Mouse (Mus musculus) embryonic facial prominence, embryonic 10.5 days (tissue): ENCODE measurements around the gene Ccdc150. TPM values are rescaled to one million over a fixed set of nuclear protein-coding genes. Genes with fewer than 3 reads are reported as not detected.
A peak's percentile ranks its signal among the peaks of the same experiment; 100 is the strongest.

Experiments
- DNase-seq: peaks from one replicate; pipeline ENCODE4 v3.0.0-alpha.2; 2017; ENCODE audit warnings: low spot score
- H3K27ac ChIP-seq: fragments of 300-500 bp; sonication (generic); replicated peaks from 2 replicates; pipeline ENCODE4 v1.5.1; 2016; ENCODE audit warnings: mild to moderate bottlenecking
- H3K27me3 ChIP-seq: fragments of 300-500 bp; sonication (generic); replicated peaks from 2 replicates; pipeline ENCODE4 v1.6.1; 2016; ENCODE audit warnings: low read depth, mild to moderate bottlenecking; ENCODE audit not compliant: poor library complexity, severe bottlenecking
- H3K36me3 ChIP-seq: fragments of 300-500 bp; sonication (generic); replicated peaks from 2 replicates; pipeline ENCODE4 v1.6.1; 2016; ENCODE audit warnings: mild to moderate bottlenecking, moderate library complexity
- H3K4me1 ChIP-seq: fragments of 300-500 bp; sonication (generic); 2 replicates; pipeline ENCODE4 v1.6.1; 2016
- H3K4me3 ChIP-seq: fragments of 300-500 bp; sonication (generic); 2 replicates; pipeline ENCODE4 v1.5.1; 2016; ENCODE audit warnings: mild to moderate bottlenecking, moderate library complexity
- H3K9me3 ChIP-seq: fragments of 300-500 bp; sonication (generic); 2 replicates; pipeline ENCODE4 v1.6.1; 2016; ENCODE audit warnings: mild to moderate bottlenecking
- WGBS: fragments of 180-500 bp; shearing (Covaris S2); methylation state at CpG from one replicate; pipeline ENCODE4 v1.1.7; 2016; 5-methylcytosine and 5-hydroxymethylcytosine counted together
- polyA plus RNA-seq: library from polyadenylated mRNA; unstranded; fragments of >200 nt; fragmentation: Nextera tagmentation; extraction: Ambion mirVana; gene quantifications from 2 replicates; pipeline ENCODE4 v1.2.1, GENCODE M21; 2016

The Ccdc150 gene
- polyA plus RNA-seq, result 0.72 and 1.3 TPM in 2 replicates

DNA sequence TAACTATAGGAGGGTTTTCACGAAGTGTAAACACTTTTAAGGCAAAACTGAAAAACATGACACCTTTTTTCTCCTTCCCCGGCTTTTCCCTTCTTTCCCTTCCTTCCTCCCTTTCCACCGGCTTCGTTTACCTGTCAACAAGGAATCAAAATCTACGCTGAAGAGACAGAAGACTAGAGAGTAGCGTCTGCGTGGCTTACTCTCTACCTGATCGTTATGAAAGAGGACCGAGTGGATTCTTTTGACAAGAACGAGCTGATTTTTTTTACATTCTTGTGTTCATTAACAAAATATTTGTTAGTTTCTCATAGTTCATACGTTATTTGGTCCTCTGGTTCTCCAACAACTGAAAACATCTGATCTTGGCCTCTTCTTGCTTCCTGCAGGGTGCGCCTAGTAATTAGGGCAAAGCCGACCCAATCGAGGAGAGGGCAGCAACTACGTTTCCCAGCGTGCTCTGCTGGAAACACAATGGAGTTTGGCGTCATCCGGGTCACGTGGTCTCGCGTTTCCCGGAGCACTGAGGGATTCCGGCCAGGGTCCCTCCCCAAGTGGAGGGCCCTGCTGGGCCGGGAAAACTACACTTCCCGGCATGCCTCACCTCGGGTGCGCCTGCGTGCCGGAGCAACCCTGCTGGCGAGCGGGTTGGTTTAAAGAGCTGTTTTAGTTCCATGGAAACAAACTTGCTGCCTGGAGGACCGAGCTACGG is at the start of gene Ccdc150:
Gene Ccdc150 (plus strand): TSS at position 526 of the 709 bp plus-strand sequence.
- H3K4me3 ChIP-seq, result peak within 1 kb of the TSS; percentile 72
- no peaks in the 10 kb centered on the region for H3K27me3 ChIP-seq
- H3K9me3 ChIP-seq, result no peaks in the 10 kb centered on the region
- peak; percentile 97 for DNase-seq
- peak within 1 kb of the TSS; percentile 87 for H3K27ac ChIP-seq
- H3K4me1 ChIP-seq, result peaks cover 9% of the 10 kb centered on the region
- no peaks in the 10 kb centered on the region for H3K36me3 ChIP-seq
- 18% methylated on average over 33 of the region's 33 CpGs for WGBS

DNA sequence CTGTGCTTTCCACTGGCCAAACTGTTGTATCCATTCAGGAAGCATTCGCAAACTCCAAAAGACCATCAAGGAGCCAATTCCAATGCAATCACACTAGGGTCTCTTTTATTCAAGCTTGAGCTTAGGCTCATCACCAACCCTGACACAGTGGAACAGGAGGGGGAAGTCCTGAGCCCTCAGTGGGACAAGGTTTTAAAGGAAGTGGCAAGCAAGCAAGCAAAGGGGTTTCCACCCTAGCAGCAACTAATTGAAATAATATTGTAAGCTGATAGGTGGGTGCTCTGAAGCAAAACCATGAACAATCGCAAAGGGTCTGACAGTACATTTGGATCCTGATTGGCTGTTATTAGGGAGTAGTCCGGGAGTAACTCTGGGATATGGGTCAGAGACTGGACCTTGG is 30.2 kb upstream of the Ccdc150 start:
- Histone ChIP-seq H3K9me3 (no peaks in the 10 kb centered on the region), H3K4me1 (no peaks in the 10 kb centered on the region), H3K27me3 (no peaks in the 10 kb centered on the region), H3K27ac (no peak overlapping the region), H3K36me3 (no peaks in the 10 kb centered on the region), H3K4me3 (no peak overlapping the region)
- WGBS, result 94% methylated on average over 3 of the region's 3 CpGs
- no peak for DNase-seq

DNA sequence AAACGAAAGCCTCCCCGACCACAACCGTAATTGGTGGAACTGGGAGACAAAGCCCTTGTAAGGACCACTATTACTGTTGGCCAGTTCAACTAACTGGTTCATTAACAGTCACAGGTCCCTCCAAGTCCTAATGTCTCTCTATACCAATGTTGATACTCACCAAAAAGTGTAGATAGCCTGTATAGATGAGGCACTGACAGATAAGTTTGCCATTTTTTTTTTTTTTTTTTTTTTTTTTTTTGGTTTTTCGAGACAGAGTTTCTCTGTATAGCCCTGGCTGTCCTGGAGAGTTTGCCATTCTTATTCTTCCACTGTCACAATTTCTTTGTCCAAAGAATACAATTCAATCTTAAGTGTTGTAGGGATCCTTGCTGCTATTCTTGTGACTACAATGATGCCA is 7.8 kb upstream of the Ccdc150 start:
- Histone ChIP-seq H3K27ac (no peak overlapping the region), H3K9me3 (no peaks in the 10 kb centered on the region), H3K4me1 (no peaks in the 10 kb centered on the region), H3K36me3 (no peaks in the 10 kb centered on the region), H3K27me3 (no peaks in the 10 kb centered on the region), H3K4me3 (no peak overlapping the region)
- no peak for DNase-seq
- WGBS, result 92% methylated on average over 4 of the region's 4 CpGs

DNA sequence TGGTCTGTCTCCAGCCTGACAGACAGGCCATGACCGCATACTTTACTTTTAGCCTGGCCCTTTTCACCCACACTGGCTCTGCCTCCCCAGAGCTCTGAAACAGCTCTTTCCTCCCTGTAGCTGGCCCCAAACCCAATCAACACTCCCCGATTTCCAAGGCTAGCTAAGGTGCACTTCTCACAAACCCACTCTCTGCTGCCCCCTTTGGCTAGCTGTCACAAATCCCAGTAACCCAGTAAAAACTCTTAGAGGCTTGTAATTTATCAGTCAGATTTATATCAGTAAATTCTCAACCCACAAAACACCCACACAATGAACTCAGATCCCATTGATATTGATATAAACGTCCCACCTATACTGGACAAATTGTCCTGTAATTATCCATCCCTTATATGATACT is 25.1 kb downstream of the Ccdc150 start:
- H3K9me3 ChIP-seq, result no peaks in the 10 kb centered on the region
- no peaks in the 10 kb centered on the region for H3K4me1 ChIP-seq
- H3K36me3 ChIP-seq, result no peaks in the 10 kb centered on the region
- DNase-seq, result no peak
- WGBS, result 56% methylated on average over 3 of the region's 3 CpGs
- H3K27ac ChIP-seq, result no peak overlapping the region
- no peaks in the 10 kb centered on the region for H3K27me3 ChIP-seq
- no peak overlapping the region for H3K4me3 ChIP-seq

DNA sequence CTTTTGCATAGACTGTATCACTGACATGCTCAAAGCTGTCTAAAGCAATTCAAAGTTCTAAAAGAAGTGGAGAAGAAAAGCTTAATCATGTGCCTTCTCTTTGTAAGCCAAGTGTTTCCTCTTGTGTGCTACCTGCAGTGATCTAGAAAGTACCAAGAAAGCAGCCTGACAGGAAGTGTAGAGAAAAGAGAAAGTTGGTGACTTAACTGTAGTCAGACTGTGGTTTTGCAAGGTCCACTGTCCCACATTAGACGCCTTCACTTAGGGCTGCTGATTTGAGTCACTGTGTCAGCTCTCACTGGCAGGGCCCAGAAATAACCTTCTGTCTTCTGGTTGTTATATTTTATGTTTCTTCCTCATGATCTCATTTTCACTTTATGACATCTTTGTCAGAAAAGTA is 29.1 kb downstream of the Ccdc150 start:
- DNase-seq, result no peak
- Histone ChIP-seq H3K36me3 (no peaks in the 10 kb centered on the region), H3K9me3 (no peaks in the 10 kb centered on the region), H3K27me3 (no peaks in the 10 kb centered on the region), H3K27ac (no peak overlapping the region), H3K4me1 (no peaks in the 10 kb centered on the region), H3K4me3 (no peak overlapping the region)
- WGBS, result 100% methylated on average over 1 of the region's 1 CpGs

DNA sequence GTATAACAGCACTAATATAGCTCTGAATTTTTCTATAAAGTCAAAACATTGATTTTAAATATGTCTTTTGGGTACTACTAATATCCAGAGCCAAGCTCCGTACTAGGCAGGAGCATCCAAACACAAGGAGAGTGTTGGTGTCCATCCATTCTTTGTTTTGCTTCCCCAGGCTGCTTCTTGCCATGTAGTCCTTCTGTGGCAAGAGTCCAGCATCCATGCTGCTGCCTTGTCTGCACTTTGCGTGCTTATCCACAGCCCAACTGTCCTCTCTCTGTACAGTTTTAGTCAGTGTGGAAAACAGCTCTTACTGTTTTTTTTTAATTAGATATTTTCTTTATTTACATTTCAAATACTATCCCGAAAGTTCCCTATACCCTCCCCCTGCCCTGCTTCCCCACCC is 30.2 kb downstream of the Ccdc150 start:
- H3K36me3 ChIP-seq, result no peaks in the 10 kb centered on the region
- DNase-seq, result no peak
- 93% methylated on average over 3 of the region's 3 CpGs for WGBS

DNA sequence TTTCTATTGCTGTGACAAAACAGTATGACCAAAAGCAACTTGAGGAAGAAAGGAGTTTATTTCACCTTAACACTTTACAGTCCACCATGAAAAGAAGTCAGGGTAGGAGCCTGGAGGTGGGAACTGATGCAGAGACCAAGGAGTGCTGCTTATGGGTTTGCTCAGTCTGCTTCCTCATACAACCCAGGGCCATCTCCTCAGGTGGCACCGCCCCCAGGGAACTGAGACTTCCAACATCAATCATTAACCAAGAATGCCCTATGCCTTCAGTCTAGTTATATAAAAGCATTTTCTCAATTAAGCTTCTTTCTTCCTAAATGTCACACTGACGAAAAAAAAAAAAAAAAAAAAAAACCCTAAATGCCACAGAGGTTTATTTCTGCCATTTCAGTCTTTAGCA is 55.9 kb downstream of the Ccdc150 start:
- no peaks in the 10 kb centered on the region for H3K36me3 ChIP-seq
- no peaks in the 10 kb centered on the region for H3K27me3 ChIP-seq
- WGBS, result 71% methylated on average over 2 of the region's 2 CpGs
- no peaks in the 10 kb centered on the region for H3K9me3 ChIP-seq
- H3K4me1 ChIP-seq, result no peaks in the 10 kb centered on the region
- DNase-seq, result no peak
- no peak overlapping the region for H3K27ac ChIP-seq
- no peak overlapping the region for H3K4me3 ChIP-seq

More for the DNA sequence above, 30.2 kb downstream of the Ccdc150 start:
- Histone ChIP-seq H3K27ac (no peak overlapping the region), H3K9me3 (no peaks in the 10 kb centered on the region), H3K4me1 (no peaks in the 10 kb centered on the region), H3K4me3 (no peak overlapping the region), H3K27me3 (no peaks in the 10 kb centered on the region)

DNA sequence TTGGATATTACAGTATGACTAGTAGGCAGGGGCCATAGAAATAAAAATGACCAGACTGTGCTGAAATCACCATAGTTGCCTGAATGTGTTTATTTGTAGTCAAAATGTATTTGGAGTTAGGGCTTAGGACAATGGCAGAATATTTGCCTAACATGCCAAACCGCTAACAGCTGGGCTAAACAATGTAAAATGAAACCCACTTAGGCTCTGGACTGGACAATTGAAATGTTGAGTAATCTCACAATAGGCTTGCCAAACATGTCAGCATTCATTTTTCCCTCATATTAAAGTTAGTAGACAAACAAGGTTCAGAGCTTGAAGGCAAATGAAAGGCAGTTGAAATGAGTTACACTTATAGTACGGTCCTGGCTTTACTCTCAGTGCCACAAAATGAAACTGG is 76.2 kb downstream of the Ccdc150 start:
- H3K4me1 ChIP-seq, result no peaks in the 10 kb centered on the region
- DNase-seq, result no peak
- H3K9me3 ChIP-seq, result peaks cover 10% of the 10 kb centered on the region; the same call in 1 of the 2 replicates
- no peaks in the 10 kb centered on the region for H3K36me3 ChIP-seq
- no peak overlapping the region for H3K4me3 ChIP-seq
- 91% methylated on average over 2 of the region's 2 CpGs for WGBS
- no peak overlapping the region for H3K27ac ChIP-seq
- H3K27me3 ChIP-seq, result no peaks in the 10 kb centered on the region

DNA sequence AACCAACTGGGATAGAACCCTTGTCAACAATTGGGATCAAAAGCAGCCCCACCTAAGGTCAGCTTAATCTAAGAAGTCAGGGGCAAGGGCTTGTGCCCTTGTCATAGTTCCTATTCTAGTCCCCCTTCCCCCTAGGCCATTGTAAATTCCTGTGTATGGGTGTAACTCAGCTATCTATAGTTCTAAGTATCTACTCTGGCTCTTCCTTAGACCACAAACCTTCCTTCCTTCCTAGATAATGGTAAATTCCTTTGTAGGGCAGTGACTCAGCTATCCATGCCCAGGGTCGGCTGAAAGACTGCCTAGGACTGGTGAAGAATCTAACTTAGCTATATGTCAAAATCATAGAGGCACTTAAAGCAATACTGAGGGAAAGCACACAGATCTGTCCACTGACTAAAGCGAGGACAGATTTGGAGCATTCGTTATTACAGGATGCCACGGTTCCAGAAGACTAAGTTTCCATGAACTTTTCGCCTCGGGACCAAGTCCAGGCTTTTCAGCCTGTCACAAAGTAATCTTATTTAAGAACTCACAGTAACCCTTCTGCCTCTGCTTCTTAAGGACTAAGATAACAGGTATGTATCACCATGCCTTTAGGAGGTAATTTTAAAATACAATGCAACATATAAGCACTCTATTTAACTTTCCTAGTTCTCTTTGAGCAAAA is 77.5 kb downstream of the Ccdc150 start:
- Histone ChIP-seq H3K9me3 (peaks cover 10% of the 10 kb centered on the region; the same call in 1 of the 2 replicates), H3K27ac (no peak overlapping the region), H3K4me3 (no peak overlapping the region), H3K36me3 (no peaks in the 10 kb centered on the region), H3K27me3 (no peaks in the 10 kb centered on the region), H3K4me1 (no peaks in the 10 kb centered on the region)
- whole genome bisulfite sequencing, result 91% methylated on average over 6 of the region's 6 CpGs
- no peak for DNase-seq

DNA sequence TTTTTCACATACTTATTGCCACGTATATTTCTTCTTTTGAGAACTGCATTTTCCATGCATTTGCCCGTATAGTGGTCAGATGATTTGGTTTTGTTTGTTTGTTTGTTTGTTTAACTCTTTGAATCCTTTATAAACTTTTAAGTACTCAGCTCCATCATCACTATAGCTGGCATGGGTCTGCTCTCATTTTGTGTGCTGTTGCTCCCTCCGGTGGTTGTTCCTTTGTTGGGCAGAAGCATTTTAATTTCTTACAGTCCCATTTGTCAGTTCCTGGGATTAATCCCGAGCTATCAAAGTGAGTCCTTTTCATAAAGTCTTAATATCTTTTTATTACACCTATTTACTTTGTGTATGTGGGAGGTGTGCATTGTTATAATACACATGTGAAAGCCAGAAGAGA is 82.5 kb downstream of the Ccdc150 start:
- peak; percentile 29 for DNase-seq
- 60% methylated on average over 4 of the region's 4 CpGs for WGBS

DNA sequence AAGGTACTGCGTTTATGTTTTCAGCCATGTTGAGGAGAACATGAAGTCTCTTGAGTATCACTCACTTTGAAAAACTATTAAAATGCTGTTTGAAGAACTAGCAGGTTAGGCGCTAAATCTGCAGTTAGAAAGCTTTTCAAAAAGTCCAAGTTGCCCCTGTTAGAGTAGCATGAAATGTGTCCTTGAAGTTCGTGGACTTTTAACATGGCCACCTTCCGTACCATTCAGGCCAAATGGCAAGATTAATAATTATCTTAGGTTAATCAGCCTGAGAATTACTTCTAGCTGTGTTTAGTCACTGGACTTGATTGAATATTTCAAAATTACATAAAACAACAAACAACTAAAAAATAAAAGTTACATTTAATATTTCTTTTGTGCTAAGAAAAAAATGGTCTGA is 104.3 kb downstream of the Ccdc150 start:
- no peak overlapping the region for H3K4me3 ChIP-seq

More for the DNA sequence above, 82.5 kb downstream of the Ccdc150 start:
- no peaks in the 10 kb centered on the region for H3K4me1 ChIP-seq
- H3K27me3 ChIP-seq, result no peaks in the 10 kb centered on the region
- H3K27ac ChIP-seq, result no peak overlapping the region
- no peak overlapping the region for H3K4me3 ChIP-seq
- H3K9me3 ChIP-seq, result no peaks in the 10 kb centered on the region
- no peaks in the 10 kb centered on the region for H3K36me3 ChIP-seq

DNA sequence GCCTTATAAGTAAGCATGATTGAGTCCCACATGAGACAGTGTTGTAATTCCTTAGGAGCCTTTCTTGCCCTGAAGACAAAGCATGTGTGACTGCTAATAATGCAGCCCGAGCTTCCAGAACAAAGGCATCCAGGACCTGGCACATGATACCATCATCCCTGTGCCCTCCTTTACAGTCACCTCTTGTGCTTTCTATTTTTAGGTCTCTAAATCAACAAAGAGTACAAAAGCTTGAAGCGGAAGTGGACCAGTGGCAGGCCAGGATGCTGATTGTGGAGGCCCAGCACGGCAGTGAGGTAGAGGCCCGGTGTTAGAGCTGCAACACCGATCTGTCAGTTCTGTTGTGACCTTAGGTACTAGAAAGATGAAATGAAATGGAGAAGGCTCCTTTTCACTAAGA is 105.0 kb downstream of the Ccdc150 start:
- no peak for DNase-seq
- Histone ChIP-seq H3K4me1 (no peaks in the 10 kb centered on the region), H3K27me3 (no peaks in the 10 kb centered on the region), H3K4me3 (no peak overlapping the region), H3K36me3 (no peaks in the 10 kb centered on the region), H3K9me3 (no peaks in the 10 kb centered on the region), H3K27ac (no peak overlapping the region)
- WGBS, result 89% methylated on average over 5 of the region's 5 CpGs

More for the DNA sequence above, 104.3 kb downstream of the Ccdc150 start:
- 89% methylated on average over 4 of the region's 4 CpGs for WGBS
- DNase-seq, result no peak
- H3K9me3 ChIP-seq, result no peaks in the 10 kb centered on the region
- H3K27ac ChIP-seq, result no peak overlapping the region
- H3K4me1 ChIP-seq, result no peaks in the 10 kb centered on the region
- H3K36me3 ChIP-seq, result no peaks in the 10 kb centered on the region
- H3K27me3 ChIP-seq, result no peaks in the 10 kb centered on the region

DNA sequence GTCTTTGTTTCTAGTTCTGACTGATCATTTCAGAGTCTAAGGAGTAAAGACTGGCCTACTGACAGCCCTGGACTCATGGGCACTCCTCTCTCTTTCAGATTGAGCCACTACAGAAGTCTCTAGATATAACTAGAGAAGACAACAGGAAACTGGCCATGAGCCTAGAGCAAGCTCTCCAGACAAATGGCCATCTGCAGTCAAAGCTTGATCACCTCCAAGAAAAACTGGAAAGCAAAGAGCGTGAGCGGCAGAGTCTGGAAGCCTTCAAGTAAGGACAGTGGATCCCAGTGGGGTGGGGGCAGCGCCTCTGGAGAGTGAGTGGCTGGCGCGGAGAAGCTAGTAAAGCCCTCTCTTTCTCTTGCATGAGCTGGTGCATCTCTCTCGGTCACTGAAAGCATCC is 106.1 kb downstream of the Ccdc150 start:
- Histone ChIP-seq H3K27me3 (no peaks in the 10 kb centered on the region), H3K4me1 (no peaks in the 10 kb centered on the region), H3K36me3 (no peaks in the 10 kb centered on the region), H3K4me3 (no peak overlapping the region), H3K9me3 (no peaks in the 10 kb centered on the region), H3K27ac (no peak overlapping the region)
- WGBS, result 89% methylated on average over 6 of the region's 6 CpGs
- DNase-seq, result no peak
